Mouse (Mus musculus) bone marrow, adult 2 months (tissue): Measurements from ENCODE around the gene Sik1.

Source experiments
- CTCF ChIP-seq: fragments of 200-500 bp; IDR thresholded peaks from 2 replicates; pipeline ENCODE4 v1.5.1; 2011; ENCODE audit warnings: low read length, control low read depth; ENCODE audit not compliant: control insufficient read depth, insufficient read depth
- POLR2A ChIP-seq: fragments of 200-500 bp; IDR thresholded peaks from 2 replicates; pipeline ENCODE4 v1.6.1; 2011; ENCODE audit warnings: low read depth, mild to moderate bottlenecking, control low read depth, low read length, borderline replicate concordance; ENCODE audit not compliant: control insufficient read depth

- TF ChIP-seq CTCF (no peak), POLR2A (no peak)
Measured at GRCm38 (mm10) chr17:31897186-31897793, 41.7 kb upstream of the Sik1 start.
